Mouse (Mus musculus) right cerebral cortex, adult 2 months (tissue): Measurements from ENCODE around the gene Gm15319.
"Not testable (repeated sequence)": the region's sequence is repeated elsewhere in the genome, so short reads cannot be mapped to it uniquely, and the experiment has no call there.

ENCODE experiments used
- DNase-seq, 2 experiments: peaks; one replicate each; pipeline ENCODE4 v3.0.0; 2021 to 2022; ENCODE audit warnings: low spot score in 2 of 2

Gm15319 gene

GRCm38 (mm10) chr8:20297939-20298505, 65.0 kb downstream of the Gm15319 start:
- DNase-seq: peak in 1 of 2 experiments; percentile 23

GRCm38 (mm10) chr8:20296803-20297702, 66.0 kb downstream of the Gm15319 start:
- peak; percentile 65 to 70 for DNase-seq

- not testable (repeated sequence) for DNase-seq
These were observed 67.1 kb downstream of the Gm15319 start for GRCm38 (mm10) chr8:20295881-20296280.

GRCm38 (mm10) chr8:20294826-20295225, 68.2 kb downstream of the Gm15319 start:
- DNase-seq: not testable (repeated sequence)

- not testable (repeated sequence) for DNase-seq
These were observed 69.0 kb downstream of the Gm15319 start for GRCm38 (mm10) chr8:20293966-20294365.

GRCm38 (mm10) chr8:20290015-20290414, 73.0 kb downstream of the Gm15319 start:
- not testable (repeated sequence) for DNase-seq

- DNase-seq: peak in 1 of 2 experiments; percentile 39
These were observed 74.1 kb downstream of the Gm15319 start for GRCm38 (mm10) chr8:20288878-20289277.

GRCm38 (mm10) chr8:20287706-20288105, 75.3 kb downstream of the Gm15319 start:
- not testable (repeated sequence) for DNase-seq
